Mouse (Mus musculus): ENCODE measurements around the gene Gsk3a. TPM values are rescaled to one million over a fixed set of nuclear protein-coding genes. Genes with fewer than 3 reads are reported as not detected.

Gsk3a gene
- total RNA-seq, 2 experiments from 2014 or later = 93.3 to 96.7 TPM

GRCm38 (mm10) chr7:25249314-25250140 is 11.9 kb upstream of the Gsk3a start:
- peak; percentile 74 to 87 for DNase-seq

GRCm38 (mm10) chr7:25248846-25249313 is 11.2 kb upstream of the Gsk3a start:
- peak in 1 of 2 experiments; percentile 39 for DNase-seq

DNA sequence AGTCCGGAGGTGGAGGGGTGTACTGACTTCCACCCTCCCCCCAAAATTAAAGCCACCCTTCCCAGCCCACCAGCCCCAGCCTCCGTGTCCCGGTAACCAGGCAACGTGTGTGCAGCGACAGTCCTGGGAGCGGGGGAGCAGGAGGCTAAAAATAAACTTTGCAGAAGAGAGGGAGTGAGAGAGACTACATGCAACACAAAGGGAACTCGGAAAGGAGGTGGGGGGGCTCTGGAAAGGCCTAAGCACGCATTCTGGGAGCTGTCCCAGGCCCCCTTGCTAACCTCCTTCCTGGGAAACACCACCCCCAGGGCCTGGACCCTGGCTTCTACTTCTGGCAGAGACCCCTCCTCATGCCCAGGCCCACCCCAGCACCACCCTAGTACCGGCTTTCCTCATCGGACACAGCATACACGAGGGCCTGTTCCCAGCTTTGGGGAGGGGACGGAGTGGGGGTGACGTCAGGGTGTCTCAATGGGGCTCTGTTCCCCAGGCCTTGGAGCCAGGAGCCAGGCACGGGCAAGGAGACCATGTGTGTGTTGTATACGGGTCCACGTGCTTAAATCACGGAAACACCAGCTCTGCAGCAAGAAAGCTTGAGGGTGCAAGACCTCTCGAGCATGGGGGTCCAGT is 10.5 kb upstream of the Gsk3a start:
- peak; percentile 45 to 66 for DNase-seq

DNA sequence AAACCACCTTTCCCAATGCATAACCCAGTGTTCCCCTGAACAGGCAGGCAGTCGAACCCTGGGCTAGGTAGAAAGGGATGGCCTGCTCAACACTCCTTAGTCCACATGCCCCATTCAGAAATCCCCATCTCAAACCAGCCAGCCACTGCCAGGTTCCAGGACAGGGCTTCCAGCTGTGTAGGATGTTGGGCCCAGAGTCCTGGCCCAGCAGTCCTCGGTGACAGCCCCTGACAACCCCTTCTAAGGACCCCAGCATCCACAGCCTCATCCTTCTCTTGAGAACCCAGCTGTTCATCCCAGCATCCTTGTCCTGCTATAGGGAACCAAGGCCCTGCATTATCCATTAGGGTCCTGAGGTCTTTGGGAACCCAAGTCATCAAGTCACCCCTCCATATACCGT is 9.8 kb upstream of the Gsk3a start:
- no peak for DNase-seq

- no peak for DNase-seq
Measured at GRCm38 (mm10) chr7:25246759-25247137, 9.1 kb upstream of the Gsk3a start.

GRCm38 (mm10) chr7:25246079-25246758 is 8.6 kb upstream of the Gsk3a start:
- peak; percentile 67 to 73 for DNase-seq

DNA sequence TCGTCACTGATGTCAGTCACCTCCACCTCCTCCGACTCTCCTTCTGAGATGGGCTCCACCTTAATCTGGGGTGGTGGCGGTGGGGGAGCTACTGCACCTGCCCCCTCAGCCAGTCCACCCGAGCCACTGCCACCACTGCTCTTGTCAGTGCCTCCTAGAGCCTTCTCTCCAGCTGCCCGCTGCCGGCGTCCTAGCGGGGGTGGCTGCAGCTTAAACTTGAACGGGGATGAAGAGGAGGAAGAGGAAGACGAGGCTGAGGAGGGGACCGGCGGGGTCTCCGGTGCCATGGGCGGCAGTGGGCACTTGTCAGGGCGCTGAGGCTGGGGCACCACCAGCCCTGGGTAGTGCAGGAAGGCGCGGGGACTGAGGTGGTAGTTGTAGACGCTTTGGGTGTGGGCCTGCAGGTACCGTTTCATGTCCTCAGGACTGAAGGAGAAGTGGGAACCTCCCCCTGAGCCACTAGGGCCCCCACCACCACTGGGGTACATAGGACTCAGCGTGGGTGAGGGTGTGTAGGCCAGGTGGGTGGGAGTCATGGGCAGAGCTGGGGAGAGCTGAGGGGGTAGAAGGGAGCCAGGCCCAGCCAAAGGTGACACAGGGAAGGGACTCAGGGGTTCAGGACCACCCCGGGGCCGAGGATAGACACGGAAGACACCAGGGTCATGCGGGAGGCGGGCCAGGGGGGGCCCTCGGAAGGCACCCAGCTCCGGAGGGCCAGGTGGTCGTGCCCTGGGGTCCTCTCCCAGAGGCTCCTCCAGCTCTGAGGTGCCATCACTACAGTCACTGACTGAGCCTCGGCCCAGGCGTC is 7.1 kb upstream of the Gsk3a start:
- no peak for DNase-seq

GRCm38 (mm10) chr7:25243361-25243760 is 5.7 kb upstream of the Gsk3a start:
- no peak for DNase-seq

GRCm38 (mm10) chr7:25241062-25241461 is 3.4 kb upstream of the Gsk3a start:
- DNase-seq = peak; percentile 72 to 77

GRCm38 (mm10) chr7:25240631-25241030 is 3.0 kb upstream of the Gsk3a start:
- no peak for DNase-seq

GRCm38 (mm10) chr7:25238829-25239623 is 1.4 kb upstream of the Gsk3a start:
- peak; percentile 85 to 86 for DNase-seq

- peak; percentile 92 to 93 for DNase-seq
Measured at GRCm38 (mm10) chr7:25238015-25238706, 510 bp upstream of the Gsk3a start.

DNA sequence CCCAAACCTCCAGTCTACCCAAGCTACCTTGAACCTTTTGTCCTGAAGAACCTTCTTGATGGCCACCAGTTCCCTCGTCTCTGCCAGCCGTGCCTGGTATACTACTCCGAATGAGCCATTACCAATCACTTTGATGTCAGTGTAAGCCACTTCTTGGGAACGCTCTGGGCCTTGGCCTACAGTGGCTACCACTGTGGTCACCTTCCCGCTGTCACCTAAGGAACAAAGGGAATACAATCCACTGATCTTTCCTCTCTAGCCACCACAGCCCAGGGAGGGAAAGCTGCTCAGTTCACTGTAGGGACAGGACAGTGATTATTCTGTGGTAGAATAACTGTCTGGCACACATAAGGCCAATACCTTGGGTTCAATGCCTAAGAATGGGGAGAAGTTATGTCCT is 2.1 kb downstream of the Gsk3a start:
- DNase-seq = no peak

DNA sequence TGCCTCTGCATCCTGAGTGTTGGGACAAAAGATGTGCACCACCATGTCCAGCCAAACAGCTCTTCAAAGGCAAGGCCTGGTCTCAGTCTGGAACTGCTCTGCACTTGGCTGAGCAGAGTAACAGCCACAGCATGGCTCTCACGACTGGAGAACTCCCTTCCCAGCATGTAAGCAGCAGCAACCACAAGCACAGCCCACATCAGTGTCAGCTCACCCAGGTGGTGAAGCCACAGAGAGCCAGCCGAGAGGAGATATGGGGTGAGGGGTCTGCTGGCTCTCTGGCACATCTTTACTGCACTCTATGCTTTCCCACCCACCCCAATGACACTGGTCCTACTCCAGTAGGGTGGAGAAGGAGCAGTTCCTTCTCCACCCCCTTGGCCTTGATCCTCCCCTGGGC is 4.6 kb downstream of the Gsk3a start:
- DNase-seq = no peak

DNA sequence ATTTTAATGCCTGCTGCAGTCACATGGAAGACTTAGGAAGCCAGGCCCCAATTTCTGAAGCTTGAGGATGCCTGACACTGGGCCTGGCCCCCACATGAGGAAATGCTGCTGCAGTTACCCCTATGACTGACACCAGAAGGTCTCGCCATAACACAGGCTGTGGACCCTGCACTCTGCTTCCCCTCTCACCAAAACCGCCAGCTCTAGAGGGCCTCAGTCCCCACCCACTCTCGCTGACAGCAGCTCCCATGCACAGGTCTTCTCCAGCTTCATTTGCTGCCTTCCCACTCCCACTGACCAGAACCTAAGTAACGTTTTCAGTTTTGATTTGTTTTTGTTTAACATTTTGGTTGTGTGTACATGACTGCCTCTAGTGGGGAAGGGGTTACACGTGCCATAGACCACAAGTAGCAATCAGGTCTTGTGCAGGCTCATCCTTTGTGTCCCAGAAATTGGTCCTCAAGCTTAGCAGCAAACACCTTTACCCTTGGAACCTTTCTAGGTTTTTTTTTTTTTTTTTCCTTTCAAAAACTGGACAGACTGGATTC is 5.5 kb downstream of the Gsk3a start:
- no peak for DNase-seq

- no peak for DNase-seq
Measured at GRCm38 (mm10) chr7:25230690-25231285, 6.9 kb downstream of the Gsk3a start.

GRCm38 (mm10) chr7:25227523-25228300 is 9.9 kb downstream of the Gsk3a start:
- DNase-seq = no peak

- no peak for DNase-seq
Measured at GRCm38 (mm10) chr7:25222275-25222967, 15.2 kb downstream of the Gsk3a start.

Data from adrenal gland, postnatal 36 days (tissue).